Mouse (Mus musculus) brain, embryonic 14.5 days (tissue): ENCODE data around the gene Apol7c. TPM values are rescaled to one million over a fixed set of nuclear protein-coding genes. Genes with fewer than 3 reads are reported as not detected.
"Not testable (repeated sequence)": the region's sequence is repeated elsewhere in the genome, so short reads cannot be mapped to it uniquely, and the experiment has no call there.

Source experiments
- DNase-seq: peaks from one replicate; pipeline ENCODE4 v3.0.0-alpha.2; 2011; ENCODE audit warnings: low read depth
- CTCF ChIP-seq: fragments of 200-500 bp; IDR thresholded peaks from 2 replicates; pipeline ENCODE4 v1.5.1; 2012; ENCODE audit warnings: inconsistent platforms, mild to moderate bottlenecking, moderate library complexity, borderline replicate concordance; ENCODE audit not compliant: insufficient read depth, insufficient read length; ENCODE audit errors: extremely low read depth
- POLR2A ChIP-seq: fragments of 200-500 bp; IDR thresholded peaks from 2 replicates; pipeline ENCODE4 v1.6.1; 2012; ENCODE audit warnings: mild to moderate bottlenecking, inconsistent platforms, borderline replicate concordance; ENCODE audit not compliant: poor library complexity, insufficient read depth, insufficient read length, severe bottlenecking; ENCODE audit errors: extremely low read depth
- polyA plus RNA-seq: library from polyadenylated mRNA; depleted of rRNA; stranded (reverse); fragments of >200 nt; gene quantifications from 2 replicates; pipeline ENCODE4 v1.2.3, GENCODE M21; 2012; rRNA removed

Gene Apol7c
- not detected in 2 replicates for polyA plus RNA-seq

DNA sequence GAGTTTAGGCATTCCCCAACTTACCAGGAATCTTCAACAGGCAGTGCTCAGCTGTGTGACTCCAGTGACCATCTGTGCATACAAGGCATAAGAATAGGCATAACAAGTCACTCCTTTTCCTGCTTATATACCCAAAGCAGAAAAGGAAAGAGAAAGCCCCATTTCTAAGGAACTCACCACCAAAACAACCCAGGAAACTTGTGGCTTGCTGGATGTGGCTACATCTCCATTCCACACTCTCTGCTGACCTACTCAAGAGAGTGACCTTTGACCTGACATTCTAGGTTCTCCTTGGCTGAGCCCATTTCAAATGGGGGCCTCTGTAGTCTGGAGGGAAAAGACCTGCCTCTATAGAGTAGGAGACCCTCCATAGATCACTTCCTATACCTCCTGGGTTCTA is at the start of gene Apol7c:
TSS of gene Apol7c (minus strand) at position 101 of the 400 bp plus-strand sequence.
- DNase-seq: no peak
- no peak for TF ChIP-seq POLR2A
- TF ChIP-seq CTCF: no peak

DNA sequence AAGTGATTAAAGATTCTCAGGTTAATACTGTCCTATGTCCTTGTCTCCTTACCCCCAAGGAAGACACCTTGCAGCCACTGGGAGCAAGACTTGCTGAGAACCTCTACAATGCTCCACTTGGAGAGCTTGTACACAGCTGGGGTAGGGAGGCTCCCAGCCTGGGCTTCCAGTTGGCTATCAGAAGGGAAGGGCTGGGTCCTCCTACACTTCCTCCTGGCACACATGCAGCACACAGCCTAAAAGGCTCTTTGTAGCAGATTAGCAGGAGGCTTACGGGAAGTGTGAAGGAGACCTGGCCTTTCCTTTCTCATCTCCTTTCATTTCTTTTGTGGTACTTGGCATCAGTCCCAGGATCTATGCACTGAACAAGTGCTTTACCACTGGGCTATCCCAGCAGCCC is 48.6 kb upstream of the Apol7c start:
- TF ChIP-seq POLR2A: no peak
- DNase-seq: peak; percentile 74

DNA sequence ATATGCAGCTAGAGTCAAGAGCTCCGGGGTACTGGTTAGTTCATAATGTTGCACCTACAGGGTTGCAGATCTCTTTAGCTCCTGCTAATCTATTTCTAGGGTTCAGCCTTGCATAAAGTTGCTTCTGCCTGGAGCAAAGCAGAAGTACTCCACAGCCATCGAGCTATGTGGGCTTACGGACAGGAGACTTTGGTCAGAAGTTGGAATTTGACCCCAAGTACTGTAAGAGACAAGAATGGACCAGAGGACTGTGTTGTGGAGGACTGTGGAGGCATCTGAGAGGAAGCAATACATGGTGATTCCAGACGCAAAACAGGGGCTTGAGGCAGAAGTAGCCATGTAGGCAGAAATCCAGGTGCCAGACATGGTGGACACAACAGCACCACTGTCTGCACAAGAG is 46.2 kb upstream of the Apol7c start:
- TF ChIP-seq POLR2A (no peak), CTCF (no peak)
- no peak for DNase-seq

DNA sequence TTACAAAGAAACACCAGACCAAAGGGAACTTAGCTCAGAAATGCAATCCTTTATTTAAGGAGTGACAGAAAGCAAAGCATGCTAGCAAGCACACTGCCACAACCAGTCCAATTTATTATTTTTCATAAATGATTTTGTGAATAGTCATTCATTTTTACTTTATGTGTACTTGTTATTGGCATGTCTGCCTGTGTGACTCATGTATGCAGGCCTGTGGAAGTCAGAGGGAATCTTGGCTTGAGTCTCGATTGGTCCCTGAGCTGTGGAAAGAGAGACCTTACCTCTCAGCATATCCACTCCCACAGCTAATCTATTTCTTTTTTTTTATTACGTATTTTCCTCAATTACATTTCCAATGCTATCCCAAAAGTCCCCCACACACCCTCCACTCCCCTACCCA is 45.7 kb upstream of the Apol7c start:
- DNase-seq: no peak
- TF ChIP-seq CTCF (no peak), POLR2A (no peak)

DNA sequence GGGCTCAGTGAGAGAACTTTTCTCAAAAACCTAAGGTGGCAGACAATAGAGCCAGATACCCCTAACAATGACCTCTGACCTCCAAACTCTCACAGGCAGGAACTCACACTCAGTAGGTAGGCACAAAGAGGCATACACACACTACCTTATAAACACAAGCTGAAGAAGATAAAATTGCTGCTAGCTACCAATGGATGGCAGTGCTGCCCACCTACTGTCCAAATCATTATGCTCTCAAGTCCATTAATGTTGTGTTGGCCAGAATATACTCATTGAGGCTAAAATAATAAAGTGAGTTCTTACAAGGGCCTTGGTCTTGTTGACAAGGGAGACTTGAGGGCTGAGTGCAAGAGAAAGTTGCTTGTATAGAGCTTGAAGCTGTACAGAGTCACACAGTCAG is 30.1 kb upstream of the Apol7c start:
- TF ChIP-seq POLR2A (no peak), CTCF (no peak)
- DNase-seq: no peak

DNA sequence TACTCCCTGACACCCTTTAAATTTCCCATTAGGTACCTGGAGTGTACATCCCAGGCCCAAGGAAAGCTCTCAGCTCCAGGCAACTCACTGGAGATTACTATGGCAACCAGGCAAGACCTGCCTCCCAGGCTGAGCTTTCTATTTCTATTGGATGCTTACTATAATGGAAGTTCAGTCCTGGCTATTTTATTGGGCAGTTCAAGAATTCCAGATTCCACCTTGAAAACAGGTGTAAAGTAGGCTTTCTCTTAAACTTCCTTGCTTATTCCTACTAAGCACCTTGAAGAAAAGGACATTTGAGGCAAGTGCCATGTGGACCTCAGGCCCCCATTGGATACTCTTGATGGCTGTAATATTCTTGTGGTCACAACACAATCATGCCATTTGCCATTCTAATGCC is 28.7 kb upstream of the Apol7c start, which contains the start of gene 1700025B11Rik:
TSS of gene 1700025B11Rik (minus strand) at position 101 of the 400 bp plus-strand sequence.
- TF ChIP-seq CTCF (no peak), POLR2A (no peak)
- no peak for DNase-seq

DNA sequence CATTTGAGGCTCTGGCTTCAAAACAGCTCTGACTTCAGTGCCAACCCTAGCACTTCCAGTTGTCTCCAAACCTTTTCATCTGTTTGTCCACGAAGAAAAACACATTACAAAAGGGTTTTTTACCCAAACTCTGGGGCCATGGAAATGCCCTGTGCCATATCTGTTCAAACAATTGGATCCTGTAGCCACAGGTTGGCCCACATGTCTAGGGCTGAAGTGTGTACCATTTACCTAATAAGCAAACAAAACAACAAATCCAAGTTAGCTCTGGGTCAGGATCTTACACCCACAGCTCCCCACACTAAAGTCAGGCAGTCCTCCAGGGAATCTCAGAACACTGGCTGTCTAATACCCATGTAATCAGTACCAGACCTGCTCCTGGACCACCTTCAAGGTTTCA is 6.1 kb upstream of the Apol7c start:
- DNase-seq: not testable (repeated sequence)

DNA sequence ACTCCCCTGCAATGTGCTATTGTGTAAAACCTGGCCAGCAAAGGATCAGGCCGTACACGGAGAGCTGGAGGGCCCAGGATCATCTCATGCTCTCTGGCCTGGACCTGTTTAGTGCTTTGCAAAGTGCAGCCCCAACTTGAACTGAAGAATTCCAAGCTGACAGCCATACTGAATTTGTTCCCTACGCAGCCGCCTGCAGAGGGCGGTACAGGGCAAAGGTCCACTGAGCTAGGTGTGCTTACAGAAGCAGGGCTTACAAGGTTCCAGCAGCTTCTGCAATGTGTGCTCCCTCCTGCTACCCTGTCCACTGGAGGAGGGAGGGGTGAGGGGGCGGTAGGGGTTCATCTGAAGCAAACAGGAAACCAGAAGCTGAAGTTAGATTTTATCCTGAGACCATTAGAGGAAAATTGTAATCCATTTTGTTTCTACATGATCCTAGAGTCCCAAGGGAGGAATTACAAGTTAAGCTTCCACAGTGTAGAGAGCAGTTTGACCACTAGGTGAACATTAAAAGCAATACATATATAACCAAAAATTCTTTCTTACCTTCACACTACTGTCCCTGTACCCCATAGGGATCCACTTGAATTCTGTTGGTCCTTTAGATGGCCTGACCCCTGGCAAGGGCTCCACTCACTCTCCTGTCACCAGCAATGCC is 9.8 kb downstream of the Apol7c start:
- DNase-seq: peak; percentile 57
- TF ChIP-seq CTCF: peak; percentile 54; the same call in 1 of the 2 replicates

DNA sequence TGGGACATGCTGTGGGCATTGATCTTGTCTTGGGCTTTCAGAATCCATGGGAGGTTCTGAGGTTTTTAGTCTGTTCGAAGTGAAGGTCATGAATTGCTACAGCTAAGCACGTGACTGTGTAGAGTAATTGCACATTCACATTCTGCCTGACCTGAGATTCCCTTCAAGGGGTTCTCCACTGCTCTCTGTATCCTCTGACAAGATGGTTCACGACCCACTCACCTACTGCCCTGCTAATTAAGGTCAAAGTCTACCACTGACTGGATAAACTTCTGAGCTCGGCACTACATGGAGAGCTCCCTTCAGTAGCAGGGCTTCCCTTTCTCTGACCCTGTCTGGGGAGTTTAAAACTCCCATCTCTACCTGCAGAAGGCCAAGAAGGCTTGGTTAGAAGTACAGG is 12.5 kb downstream of the Apol7c start:
- not testable (repeated sequence) for DNase-seq

DNA sequence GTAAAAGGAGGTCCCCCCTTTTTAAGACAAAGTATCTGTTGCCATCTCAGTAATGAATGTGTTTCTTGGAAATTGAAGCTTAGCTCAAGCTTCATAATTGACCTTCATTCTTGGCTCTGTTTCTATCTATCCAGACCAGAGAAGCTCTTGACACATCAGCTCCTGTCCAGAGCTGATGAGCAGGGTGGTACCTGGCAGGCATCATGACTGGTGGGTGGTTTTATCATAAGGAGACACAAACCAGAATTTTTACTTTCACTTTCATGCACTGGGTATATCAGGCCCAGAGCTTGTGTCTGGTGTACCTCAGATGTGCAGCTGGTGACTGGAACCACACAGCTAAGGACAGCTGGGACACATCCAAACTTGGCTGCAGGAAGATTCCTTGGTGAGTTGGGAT is 25.1 kb downstream of the Apol7c start, which contains the start of gene Apol11a:
TSS of gene Apol11a (plus strand) at position 306 of the 400 bp plus-strand sequence.
- not testable (repeated sequence) for DNase-seq

DNA sequence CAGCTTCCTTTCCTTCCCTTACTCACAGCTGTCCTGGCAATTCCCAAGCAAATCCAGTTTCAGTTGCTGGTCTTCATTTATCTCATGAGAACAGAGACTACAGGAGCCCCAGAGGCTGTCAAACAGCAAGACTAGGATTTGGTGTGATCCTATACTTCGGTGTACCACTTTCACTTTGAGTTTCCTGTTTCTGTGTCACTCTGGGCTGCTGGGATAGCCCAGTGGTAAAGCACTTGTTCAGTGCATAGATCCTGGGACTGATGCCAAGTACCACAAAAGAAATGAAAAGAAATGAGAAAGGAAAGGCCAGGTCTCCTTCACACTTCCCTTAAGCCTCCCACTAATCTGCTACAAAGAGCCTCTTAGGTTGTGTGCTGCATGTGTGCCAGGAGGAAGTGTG is 38.4 kb downstream of the Apol7c start:
- DNase-seq: peak; percentile 1

DNA sequence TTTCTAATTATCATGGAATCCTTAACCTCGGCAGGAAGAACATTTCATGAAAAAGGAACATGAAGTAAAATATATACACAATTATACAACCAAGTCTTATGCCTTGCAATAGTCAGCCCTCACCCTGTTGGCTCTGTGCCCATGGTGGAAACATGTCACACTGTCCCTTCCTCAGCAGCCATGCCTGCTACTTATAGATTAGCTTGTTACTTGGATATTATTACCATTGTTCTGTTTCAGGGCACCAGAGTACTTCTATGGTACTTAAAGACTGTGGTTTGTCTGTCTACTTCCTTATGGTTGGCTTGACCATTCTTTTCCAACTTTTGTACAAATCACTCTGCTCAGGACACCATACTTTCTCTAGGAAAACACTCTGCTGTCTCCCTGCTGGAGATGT is 39.9 kb downstream of the Apol7c start:
- not testable (repeated sequence) for DNase-seq

DNA sequence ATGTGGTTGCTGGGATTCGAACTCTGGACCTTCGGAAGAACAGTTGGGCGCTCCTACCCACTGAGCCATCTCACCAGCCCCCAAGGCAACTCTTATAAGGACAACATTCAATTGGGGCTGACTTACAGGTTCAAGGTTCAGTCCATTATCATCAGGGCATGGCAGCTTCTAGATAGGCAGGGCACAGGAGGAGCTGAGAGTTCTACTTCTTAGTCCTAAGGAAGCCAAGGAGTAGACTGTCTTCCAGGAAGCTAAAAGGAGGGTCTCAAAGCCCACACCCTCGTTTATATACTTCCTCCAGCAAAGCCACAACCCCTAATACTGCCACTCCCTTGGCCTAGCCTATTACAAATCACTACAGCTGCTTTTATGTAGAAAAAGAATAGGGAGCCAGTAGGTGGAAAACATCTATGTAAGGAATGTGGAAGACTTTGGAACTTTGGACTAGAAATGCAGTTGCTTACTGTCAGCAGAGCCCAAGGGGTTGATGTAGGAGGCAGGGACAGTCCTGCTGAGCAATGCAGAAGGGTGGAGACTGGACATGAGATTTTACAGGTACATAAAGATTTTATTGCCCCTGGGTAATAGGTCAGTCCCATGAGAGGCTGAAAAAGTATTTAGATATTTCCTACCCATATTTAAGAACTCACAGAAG is 50.8 kb downstream of the Apol7c start:
- no peak for TF ChIP-seq CTCF
- TF ChIP-seq POLR2A: no peak
- DNase-seq: no peak

DNA sequence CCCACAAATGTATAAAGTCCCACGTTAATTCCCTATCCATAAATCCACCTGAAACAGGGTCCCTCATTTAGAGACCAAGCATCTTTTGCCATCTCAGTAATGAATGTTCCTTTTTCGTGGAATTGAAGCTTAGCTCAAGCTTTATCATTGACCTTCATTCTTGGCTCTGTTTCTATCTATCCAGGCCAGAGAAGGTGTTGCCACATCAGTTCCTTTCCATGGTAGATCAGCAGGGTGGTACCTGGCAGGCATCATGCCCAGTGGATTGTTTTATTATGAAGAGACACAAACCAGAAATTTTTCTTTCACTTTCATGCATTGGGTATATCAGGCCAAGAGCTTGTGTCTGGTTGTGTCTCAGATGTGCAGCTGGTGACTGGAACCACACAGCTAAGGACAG is 56.4 kb downstream of the Apol7c start, which contains the start of gene Apol10a:
TSS of gene Apol10a (plus strand) at position 355 of the 400 bp plus-strand sequence.
- DNase-seq: not testable (repeated sequence)

Other genes starting within 250 kb of the Apol7c start
- 315 and 367 TPM in 2 replicates for gene Rbfox2, start 226.3 kb downstream of the Apol7c start, polyA plus RNA-seq
- not detected in 2 replicates for gene Apol7a, start 134.2 kb downstream of the Apol7c start, polyA plus RNA-seq
- gene Apol9a, start 122.2 kb downstream of the Apol7c start, polyA plus RNA-seq: 0.23 TPM in 1 of 2 replicates, not detected in the other
- not detected in 2 replicates for gene Apol7b, start 85.8 kb downstream of the Apol7c start, polyA plus RNA-seq
- gene Apol10a, start 56.3 kb downstream of the Apol7c start, polyA plus RNA-seq: not detected in 2 replicates
- not detected in 2 replicates for gene Apol11a, start 25.0 kb downstream of the Apol7c start, polyA plus RNA-seq
- gene 1700025B11Rik, start 28.6 kb upstream of the Apol7c start, polyA plus RNA-seq: not detected in 2 replicates
- 0.14 TPM in 1 of 2 replicates, not detected in the other for gene Apol10b, start 62.8 kb upstream of the Apol7c start, polyA plus RNA-seq
- gene Gm36245, start 65.9 kb upstream of the Apol7c start, polyA plus RNA-seq: not detected in 2 replicates
- not detected in 2 replicates for gene Apol11b, start 110.0 kb upstream of the Apol7c start, polyA plus RNA-seq
- 0.04 TPM in 1 of 2 replicates, not detected in the other for gene Apol7e, start 165.5 kb upstream of the Apol7c start, polyA plus RNA-seq
- gene Apol9b, start 195.7 kb upstream of the Apol7c start, polyA plus RNA-seq: 0.06 TPM in 1 of 2 replicates, not detected in the other
- gene Apol8, start 223.7 kb upstream of the Apol7c start, polyA plus RNA-seq: 0.30 and 0.37 TPM in 2 replicates